Mouse (Mus musculus) hematopoietic stem cell, adult 5-6 weeks (primary cell): ENCODE results near the gene Nol10. TPM values are rescaled to one million over a fixed set of nuclear protein-coding genes. Genes with fewer than 3 reads are reported as not detected.

Experiments used
- ATAC-seq, 2 experiments: fragments of 125-278 bp in 1 of 2; replicated peaks in 1 of 2; 2 replicates each; pipeline ENCODE4 v1.8.0; 2016 to 2017; ENCODE audit warnings: inconsistent platforms in 2 of 2, mild to moderate bottlenecking in 2 of 2, moderate number of reproducible peaks in 2 of 2, low read depth in 1 of 2, moderate TSS enrichment in 1 of 2; ENCODE audit not compliant: low FRiP score in 2 of 2, poor library complexity in 2 of 2, severe bottlenecking in 2 of 2, insufficient read depth in 1 of 2, low TSS enrichment in 1 of 2
- total RNA-seq: library from RNA; stranded (forward); fragments of 172-1452, 232-1000 nt; gene quantifications from 2 replicates; pipeline ENCODE4 v1.2.3, GENCODE M21; 2017

The Nol10 gene
- total RNA-seq, 1 experiment from 2014 or later, result 13.2 TPM

DNA sequence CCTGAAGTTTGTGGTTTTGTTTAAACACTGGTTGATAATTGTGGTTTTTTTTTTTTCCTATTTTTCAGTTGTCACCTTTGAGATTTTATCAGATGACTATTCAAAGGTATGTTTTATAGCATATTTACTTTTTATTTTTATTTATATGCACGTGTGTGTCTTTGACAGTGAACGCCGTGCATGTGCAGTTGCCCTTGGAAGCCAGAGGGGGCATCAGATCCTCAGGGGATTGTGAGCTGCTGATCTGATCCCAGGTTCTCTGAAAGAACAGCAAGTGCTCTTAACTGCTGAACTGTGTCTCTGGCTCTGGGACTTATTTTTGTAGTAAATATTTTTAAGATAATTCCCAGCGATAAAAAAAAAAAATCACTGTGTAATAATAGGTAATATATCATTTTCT lies 8.6 kb downstream of the Nol10 start:
- no peak for ATAC-seq

GRCm38 (mm10) chr12:17357795-17358194 lies 9.5 kb downstream of the Nol10 start:
- no peak for ATAC-seq

DNA sequence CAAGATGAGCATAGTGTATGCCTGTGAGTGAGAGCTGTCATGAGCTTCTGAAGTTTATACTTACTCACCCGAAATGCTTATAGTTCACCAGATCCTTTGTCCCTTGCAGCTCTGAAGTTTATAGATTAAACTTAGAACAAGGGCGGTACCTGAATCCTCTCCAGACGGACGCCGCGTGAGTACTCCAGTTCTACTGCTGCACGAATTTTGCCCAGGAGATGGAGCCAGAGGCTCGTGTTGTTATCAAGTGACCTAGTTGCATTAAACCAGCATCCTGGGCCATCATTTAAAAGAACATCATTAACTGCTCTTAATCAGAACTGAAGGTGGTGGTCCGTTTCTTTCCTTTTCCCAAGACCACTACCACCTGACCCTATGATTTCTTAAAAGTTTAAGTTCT lies 10.7 kb downstream of the Nol10 start:
- no peak for ATAC-seq

GRCm38 (mm10) chr12:17360104-17360503 lies 11.8 kb downstream of the Nol10 start:
- ATAC-seq, result no peak

DNA sequence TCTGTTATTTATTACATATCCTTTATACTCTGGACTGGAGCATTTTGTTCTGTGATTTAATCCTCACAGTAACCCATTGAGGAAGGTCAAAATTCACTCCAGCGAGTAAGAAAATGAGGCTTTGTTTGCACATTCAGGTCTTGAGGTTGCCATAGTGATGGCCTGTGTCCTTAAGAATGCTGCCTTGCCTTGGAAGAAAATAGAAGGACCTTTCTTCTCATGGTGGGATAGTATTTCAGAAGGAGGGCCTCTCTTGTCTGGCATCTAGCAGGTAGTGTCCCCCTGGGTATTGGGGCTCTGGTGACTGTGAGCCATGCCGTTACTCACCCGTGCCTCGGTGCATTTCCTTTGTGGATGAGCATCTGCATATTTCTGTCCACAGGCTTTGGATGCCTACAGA lies 12.4 kb downstream of the Nol10 start:
- ATAC-seq, result no peak

GRCm38 (mm10) chr12:17362316-17362715 lies 14.1 kb downstream of the Nol10 start:
- ATAC-seq, result no peak

GRCm38 (mm10) chr12:17366981-17367380 lies 18.7 kb downstream of the Nol10 start:
- ATAC-seq, result peak; percentile 93 to 97

DNA sequence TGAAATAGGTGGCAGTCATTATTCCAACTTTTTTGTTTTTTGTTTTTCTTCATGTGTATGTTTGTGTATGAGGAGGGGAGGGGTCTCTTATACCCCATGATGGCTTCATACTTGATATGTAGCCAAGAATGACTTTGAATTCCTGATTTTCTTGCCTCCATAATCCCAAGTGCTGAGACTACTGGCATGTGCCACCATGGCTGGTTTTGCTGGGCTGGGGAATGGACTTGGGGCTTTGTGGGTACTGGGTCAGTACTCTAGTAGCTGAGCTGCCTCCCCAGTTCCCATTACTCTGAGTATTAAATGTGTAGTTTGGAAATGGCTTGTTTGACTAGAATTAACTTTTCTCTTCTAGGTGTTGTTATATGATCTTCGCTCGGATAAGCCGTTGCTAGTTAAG lies 20.9 kb downstream of the Nol10 start:
- no peak for ATAC-seq

DNA sequence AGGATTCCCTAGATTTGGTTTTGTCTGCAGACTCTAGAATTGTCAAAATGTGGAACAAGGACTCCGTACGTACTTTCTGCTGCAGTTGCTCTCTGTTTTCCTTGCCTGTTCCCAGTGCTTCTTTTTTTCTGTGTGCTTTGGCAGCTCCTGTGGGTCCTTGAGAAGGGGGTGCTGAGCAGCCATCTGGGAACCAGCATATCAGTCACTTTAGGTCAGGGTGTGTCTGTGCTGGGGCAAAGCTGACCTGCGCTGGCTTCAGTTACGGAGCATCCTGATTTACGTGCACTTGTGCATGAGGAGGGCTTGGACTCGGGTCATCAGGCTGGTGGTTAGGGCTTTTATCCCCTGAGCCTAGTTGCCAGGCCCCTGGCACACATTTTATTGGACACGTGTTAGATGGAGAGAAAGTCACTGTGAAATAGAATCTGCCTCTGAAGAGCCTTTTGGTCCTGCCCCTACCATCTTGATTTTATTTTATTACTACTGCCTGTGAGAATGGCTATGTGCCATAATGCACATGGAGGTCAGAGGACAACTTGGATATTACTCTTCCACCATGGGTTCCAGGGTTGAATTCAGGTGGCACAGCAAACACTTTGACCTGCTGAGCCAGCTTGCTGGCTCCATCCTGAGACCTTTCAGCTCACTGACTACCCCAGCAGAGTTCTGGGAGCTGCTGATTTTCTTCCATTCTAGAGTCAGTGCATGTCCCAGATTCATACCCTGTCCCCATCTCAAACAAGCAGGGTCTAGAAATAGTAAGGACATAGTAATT lies 21.5 kb downstream of the Nol10 start:
- ATAC-seq, result no peak

- no peak for ATAC-seq
These were observed 23.5 kb downstream of the Nol10 start for GRCm38 (mm10) chr12:17371589-17372235.

DNA sequence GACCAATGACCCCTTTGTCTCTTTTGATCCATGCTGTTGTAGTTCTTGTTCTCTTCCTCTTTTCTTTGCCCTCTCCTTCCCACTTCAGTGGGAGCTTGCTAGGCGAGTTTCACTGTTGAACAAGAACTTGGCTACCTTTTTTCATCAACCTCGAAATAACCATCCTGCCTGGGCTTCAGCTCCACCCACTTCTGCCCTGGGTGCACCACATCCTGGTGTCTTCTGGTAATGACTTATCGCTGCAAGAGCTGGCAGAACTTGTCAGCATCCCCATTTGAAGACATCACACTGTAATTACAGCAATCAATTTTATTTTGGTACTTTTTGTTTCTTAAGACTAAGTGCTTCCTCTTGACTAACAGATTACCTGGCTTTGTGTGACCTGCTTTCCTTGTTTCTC lies 24.4 kb downstream of the Nol10 start:
- peak; percentile 52 to 59; a peak in 3 of 4 replicates for ATAC-seq

GRCm38 (mm10) chr12:17373470-17373975 lies 25.3 kb downstream of the Nol10 start:
- ATAC-seq, result no peak

DNA sequence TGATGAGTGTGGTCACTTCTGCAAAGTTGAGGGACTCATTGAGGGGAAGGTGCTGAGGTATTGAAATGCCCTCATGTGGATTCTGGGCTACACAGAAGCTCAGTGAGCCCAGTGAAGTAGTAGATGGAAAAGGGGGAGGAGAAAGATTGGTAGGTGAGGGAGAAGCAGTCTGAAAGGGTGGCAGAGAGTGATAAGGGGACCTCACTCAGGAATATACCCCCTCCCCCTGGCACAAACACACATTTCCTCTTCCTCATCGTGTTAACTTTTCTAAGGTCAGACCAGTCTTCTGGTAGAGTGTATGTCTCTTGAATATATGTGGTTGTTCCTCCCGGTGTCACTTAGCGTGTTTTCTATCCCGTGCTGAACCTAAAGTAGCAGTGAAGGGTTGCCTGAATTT lies 27.0 kb downstream of the Nol10 start:
- no peak for ATAC-seq

DNA sequence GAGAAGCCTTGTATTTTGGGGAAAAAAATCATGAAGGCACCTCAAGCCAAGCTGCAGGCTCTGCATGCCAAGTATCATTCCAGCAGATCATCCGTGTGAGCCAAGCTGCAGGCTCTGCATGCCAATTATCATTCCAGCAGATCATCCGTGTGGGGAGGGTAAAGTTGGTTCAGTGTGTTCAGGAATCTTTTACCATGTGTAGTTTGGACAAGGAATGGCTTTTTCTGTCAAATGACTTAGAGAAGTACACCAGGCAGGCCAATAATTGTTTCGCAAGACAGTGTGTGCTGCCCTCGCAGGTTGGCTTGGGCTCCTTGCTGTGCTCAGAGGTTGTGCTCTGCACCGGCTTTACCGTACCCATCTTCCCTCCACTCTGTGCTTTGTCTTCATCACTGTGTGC lies 28.3 kb downstream of the Nol10 start:
- ATAC-seq, result no peak

- no peak for ATAC-seq
These were observed 32.7 kb downstream of the Nol10 start for GRCm38 (mm10) chr12:17380991-17381390.

- ATAC-seq, result no peak
These were observed 34.5 kb downstream of the Nol10 start for GRCm38 (mm10) chr12:17382759-17383158.

- ATAC-seq, result no peak
These were observed 38.6 kb downstream of the Nol10 start for GRCm38 (mm10) chr12:17386896-17387295.

GRCm38 (mm10) chr12:17387332-17388135 lies 39.3 kb downstream of the Nol10 start:
- ATAC-seq, result peak; percentile 43 to 53; a peak in 2 of 4 replicates
